Mouse (Mus musculus): ENCODE data around the gene Gpr65. TPM values are rescaled to one million over a fixed set of nuclear protein-coding genes. Genes with fewer than 3 reads are reported as not detected.
A peak's percentile ranks its signal among the peaks of the same experiment; 100 is the strongest.

Gene Gpr65
- total and polyA plus RNA-seq, 3 experiments: 31.9 to 80.5 (median 80.3) TPM

GRCm38 (mm10) chr12:98244161-98244560, 24.3 kb upstream of the Gpr65 start:
- Histone ChIP-seq H3K4me2 (ENCODE audit: insufficient read depth, low read depth, poor library complexity, severe bottlenecking) (no peak overlapping the region), H3K27me3 (replicated peaks) (no peaks in the 10 kb centered on the region), H3K4me3 (replicated peaks in 1 of 3; ENCODE audit: low read depth in 2 of 3, low read length in 2 of 3, poor library complexity in 1 of 3) (no peak overlapping the region), H3K4me1 (ENCODE audit: control insufficient read depth in 1 of 2, insufficient read depth in 2 of 2) (peaks cover 6 to 33% of the 10 kb centered on the region in 2 experiments), H3K36me3 (replicated peaks in 1 of 2; ENCODE audit: control insufficient read depth in 1 of 2, insufficient read depth in 1 of 2, low read length in 1 of 2) (peaks cover 0 to 9% of the 10 kb centered on the region in 2 experiments), H3K9ac (ENCODE audit: insufficient read depth, low read depth) (no peak overlapping the region), H3K27ac (ENCODE audit: insufficient read depth, low read depth) (no peak overlapping the region), H3K79me2 (replicated peaks; ENCODE audit: control insufficient read depth, extremely low read depth, insufficient read depth, poor library complexity, severe bottlenecking) (no peaks in the 10 kb centered on the region), H3K9me3 (replicated peaks; ENCODE audit: low read length) (no peaks in the 10 kb centered on the region)
- TF ChIP-seq MAFK (IDR thresholded peaks at IDR 0.05; ENCODE audit: insufficient replicate concordance, low read length) (no peak), NRF1 (IDR thresholded peaks at IDR 0.05; ENCODE audit: low read depth, low read length) (no peak), RCOR1 (conservative IDR thresholded peaks at IDR 0.05; ENCODE audit: low read depth, low read length) (no peak), HCFC1 (IDR thresholded peaks at IDR 0.05; ENCODE audit: low read depth, low read length) (no peak), SIN3A (IDR thresholded peaks at IDR 0.05; ENCODE audit: low read length) (no peak), MAX (IDR thresholded peaks at IDR 0.05; ENCODE audit: low read length) (no peak), E2F4 (IDR thresholded peaks at IDR 0.05; ENCODE audit: insufficient replicate concordance, low read depth, low read length) (no peak), PAX5 (IDR thresholded peaks at IDR 0.05; ENCODE audit: low read length) (no peak), KAT2A (IDR thresholded peaks at IDR 0.05; ENCODE audit: insufficient replicate concordance, low read length) (no peak), MEF2A (IDR thresholded peaks at IDR 0.05; ENCODE audit: borderline replicate concordance, low read depth, low read length) (no peak), MAZ (IDR thresholded peaks at IDR 0.05; ENCODE audit: low read depth, low read length) (no peak), USF2 (conservative IDR thresholded peaks at IDR 0.05; ENCODE audit: low read depth, low read length) (no peak), EP300 (IDR thresholded peaks at IDR 0.05; ENCODE audit: low read length) (no peak), JUN (IDR thresholded peaks at IDR 0.05; ENCODE audit: insufficient read depth, low read depth, low read length) (no peak), SMC3 (IDR thresholded peaks at IDR 0.05; ENCODE audit: low read depth, low read length) (no peak), ELF1 (IDR thresholded peaks at IDR 0.05; ENCODE audit: low read depth, low read length) (no peak), ZMIZ1 (IDR thresholded peaks at IDR 0.05; ENCODE audit: low read depth, low read length) (no peak), ETS1 (conservative IDR thresholded peaks at IDR 0.05; ENCODE audit: low read depth, low read length) (no peak), BHLHE40 (IDR thresholded peaks at IDR 0.05; ENCODE audit: low read depth, low read length) (no peak), MXI1 (IDR thresholded peaks at IDR 0.05; ENCODE audit: low read depth, low read length) (no peak)
- in situ Hi-C loops (cut with MboI; ENCODE audit: low pct_ligation_motif_present, low pct_unique_long_range_greater_than_20kb, low sequenced_read_pairs) (no loop called here), dilution Hi-C loops (cut with MboI; ENCODE audit: extremely low pct_ligation_motif_present, extremely low pct_unique_long_range_greater_than_20kb, low sequenced_read_pairs) (no loop called here)
- no peak for DNase-seq (ENCODE audit: extremely low read depth)

GRCm38 (mm10) chr12:98244865-98245264, 23.6 kb upstream of the Gpr65 start:
- dilution Hi-C loops (cut with MboI; ENCODE audit: extremely low pct_ligation_motif_present, extremely low pct_unique_long_range_greater_than_20kb, low sequenced_read_pairs): no loop called here
- in situ Hi-C loops (cut with MboI; ENCODE audit: low pct_ligation_motif_present, low pct_unique_long_range_greater_than_20kb, low sequenced_read_pairs): no loop called here
- TF ChIP-seq IRF4 (IDR thresholded peaks at IDR 0.05; ENCODE audit: low read depth, low read length) (peak; percentile 68; the same call in 1 of the 2 replicates), USF1 (IDR thresholded peaks at IDR 0.05; ENCODE audit: low read depth, low read length) (no peak; the same call in 1 of the 2 replicates), MXI1 (IDR thresholded peaks at IDR 0.05; ENCODE audit: low read depth, low read length) (no peak), CHD2 (IDR thresholded peaks at IDR 0.05; ENCODE audit: low read length) (no peak), CHD1 (IDR thresholded peaks at IDR 0.05; ENCODE audit: low read depth, low read length) (no peak), SMC3 (IDR thresholded peaks at IDR 0.05; ENCODE audit: low read depth, low read length) (no peak), KAT2A (IDR thresholded peaks at IDR 0.05; ENCODE audit: insufficient replicate concordance, low read length) (no peak), ZNF384 (IDR thresholded peaks at IDR 0.05; ENCODE audit: low read depth, low read length) (no peak), ELF1 (IDR thresholded peaks at IDR 0.05; ENCODE audit: low read depth, low read length) (no peak), NRF1 (IDR thresholded peaks at IDR 0.05; ENCODE audit: low read depth, low read length) (no peak), JUN (IDR thresholded peaks at IDR 0.05; ENCODE audit: insufficient read depth, low read depth, low read length) (no peak), MYC (IDR thresholded peaks at IDR 0.05; ENCODE audit: low read depth, low read length) (no peak), NELFE (IDR thresholded peaks at IDR 0.05; ENCODE audit: low read depth, low read length) (no peak), BHLHE40 (IDR thresholded peaks at IDR 0.05; ENCODE audit: low read depth, low read length) (peak; percentile 89), POLR2A (IDR thresholded peaks at IDR 0.05; ENCODE audit: low read depth, low read length) (no peak), UBTF (IDR thresholded peaks at IDR 0.05; ENCODE audit: low read depth, low read length) (no peak), ZC3H11A (IDR thresholded peaks at IDR 0.05; ENCODE audit: low read depth, low read length) (no peak), ZMIZ1 (IDR thresholded peaks at IDR 0.05; ENCODE audit: low read depth, low read length) (no peak), PAX5 (IDR thresholded peaks at IDR 0.05; ENCODE audit: low read length) (no peak), USF2 (conservative IDR thresholded peaks at IDR 0.05; ENCODE audit: low read depth, low read length) (no peak), E2F4 (IDR thresholded peaks at IDR 0.05; ENCODE audit: insufficient replicate concordance, low read depth, low read length) (no peak), MAX (IDR thresholded peaks at IDR 0.05; ENCODE audit: low read length) (peak; percentile 18; the same call in 1 of the 2 replicates), POLR2AphosphoS2 (IDR thresholded peaks at IDR 0.05; ENCODE audit: low read depth, low read length) (no peak), HCFC1 (IDR thresholded peaks at IDR 0.05; ENCODE audit: low read depth, low read length) (no peak)

More at GRCm38 (mm10) chr12:98244865-98245264, 23.6 kb upstream of the Gpr65 start:
- no peak overlapping the region for H3K27ac ChIP-seq (ENCODE audit: insufficient read depth, low read depth)
- H3K9me3 ChIP-seq (replicated peaks; ENCODE audit: low read length): no peaks in the 10 kb centered on the region
- DNase-seq (ENCODE audit: extremely low read depth): peak; percentile 61
- no peaks in the 10 kb centered on the region for H3K27me3 ChIP-seq (replicated peaks)
- H3K4me3 ChIP-seq (replicated peaks in 1 of 3; ENCODE audit: low read depth in 2 of 3, low read length in 2 of 3, poor library complexity in 1 of 3): no peak overlapping the region
- no peak overlapping the region for H3K9ac ChIP-seq (ENCODE audit: insufficient read depth, low read depth)
- peak overlapping the region; percentile 44 for H3K4me2 ChIP-seq (ENCODE audit: insufficient read depth, low read depth, poor library complexity, severe bottlenecking)
- H3K4me1 ChIP-seq (ENCODE audit: control insufficient read depth in 1 of 2, insufficient read depth in 2 of 2): peaks cover 6 to 35% of the 10 kb centered on the region in 2 experiments
- no peaks in the 10 kb centered on the region for H3K79me2 ChIP-seq (replicated peaks; ENCODE audit: control insufficient read depth, extremely low read depth, insufficient read depth, poor library complexity, severe bottlenecking)
- H3K36me3 ChIP-seq (replicated peaks in 1 of 2; ENCODE audit: control insufficient read depth in 1 of 2, insufficient read depth in 1 of 2, low read length in 1 of 2): peaks cover 0 to 9% of the 10 kb centered on the region in 2 experiments

All from CH12.LX (cell line).